Mouse (Mus musculus) bone marrow, adult 2 months (tissue): ENCODE measurements around the gene Olfr1326-ps1. TPM values are rescaled to one million over a fixed set of nuclear protein-coding genes. Genes with fewer than 3 reads are reported as not detected.

ENCODE experiments used
- H3K27ac ChIP-seq: fragments of 200-500 bp; 2 replicates; pipeline ENCODE4 v1.5.1; 2012; ENCODE audit warnings: low read depth, mild to moderate bottlenecking, control low read depth, inconsistent platforms, low read length; ENCODE audit not compliant: control insufficient read depth, poor library complexity, insufficient read depth
- H3K4me1 ChIP-seq: fragments of 200-500 bp; 2 replicates; pipeline ENCODE4 v1.6.1; 2011; ENCODE audit warnings: low read length; ENCODE audit not compliant: control insufficient read depth, insufficient read depth
- H3K4me3 ChIP-seq: fragments of 200-500 bp; replicated peaks from 2 replicates; pipeline ENCODE3; 2011; ENCODE audit warnings: mild to moderate bottlenecking, low read depth, low read length, control low read depth; ENCODE audit not compliant: control insufficient read depth
- CTCF ChIP-seq: fragments of 200-500 bp; IDR thresholded peaks from 2 replicates; pipeline ENCODE4 v1.5.1; 2011; ENCODE audit warnings: low read length, control low read depth; ENCODE audit not compliant: control insufficient read depth, insufficient read depth
- POLR2A ChIP-seq: fragments of 200-500 bp; IDR thresholded peaks from 2 replicates; pipeline ENCODE4 v1.6.1; 2011; ENCODE audit warnings: low read depth, mild to moderate bottlenecking, control low read depth, low read length, borderline replicate concordance; ENCODE audit not compliant: control insufficient read depth
- WGBS: fragments of 180-500 bp; shearing (Covaris S2); methylation state at CpG from one replicate; pipeline ENCODE4 v1.1.7; 2018; 5-methylcytosine and 5-hydroxymethylcytosine counted together
- polyA plus RNA-seq: library from polyadenylated mRNA; stranded (reverse); fragments of >200 nt; gene quantifications from 2 replicates; pipeline ENCODE4 v1.2.4, GENCODE M21; 2011; ENCODE audit warnings: low replicate concordance; ENCODE audit not compliant: missing spikeins, insufficient read depth, insufficient read length

Gene Olfr1326-ps1
- polyA plus RNA-seq: not detected in 2 replicates

GRCm38 (mm10) chrX:74574788-74575187 lies at the start of gene Olfr1326-ps1:
Gene Olfr1326-ps1 (minus strand): TSS chrX:74574888.
- Histone ChIP-seq H3K27ac (no peak within 1 kb of the TSS), H3K4me3 (no peak within 1 kb of the TSS), H3K4me1 (no peaks in the 10 kb centered on the region)
- TF ChIP-seq CTCF: no peak
- TF ChIP-seq POLR2A: no peak

- TF ChIP-seq CTCF (no peak), POLR2A (no peak)
These were observed 17.7 kb upstream of the Olfr1326-ps1 start, which contains the start of gene Olfr1325 for GRCm38 (mm10) chrX:74592379-74592778. Gene Olfr1325 (plus strand): TSS chrX:74592679.

More at GRCm38 (mm10) chrX:74592379-74592778, 17.7 kb upstream of the Olfr1326-ps1 start, which contains the start of gene Olfr1325:
- Histone ChIP-seq H3K4me3 (no peak within 1 kb of the TSS), H3K4me1 (no peaks in the 10 kb centered on the region), H3K27ac (no peak within 1 kb of the TSS)
- 79% methylated on average over 2 of the region's 2 CpGs for WGBS

Other genes with a start within 250 kb of the Olfr1326-ps1 start
- 3.6 TPM in 2 replicates for gene Plxna3, start 245.8 kb downstream of the Olfr1326-ps1 start, polyA plus RNA-seq
- 39.5 and 58.6 TPM in 2 replicates for gene Lage3, start 221.3 kb downstream of the Olfr1326-ps1 start, polyA plus RNA-seq
- gene Ubl4a, start 201.7 kb downstream of the Olfr1326-ps1 start, polyA plus RNA-seq: 27.2 and 35.6 TPM in 2 replicates
- 2.7 TPM in 2 replicates for gene Slc10a3, start 201.5 kb downstream of the Olfr1326-ps1 start, polyA plus RNA-seq
- gene Fam3a, start 181.6 kb downstream of the Olfr1326-ps1 start, polyA plus RNA-seq: 3.6 and 9.1 TPM in 2 replicates
- gene Ikbkg, start 181.6 kb downstream of the Olfr1326-ps1 start, polyA plus RNA-seq: 11.6 and 11.7 TPM in 2 replicates
- 20.9 and 33.4 TPM in 2 replicates for gene G6pdx, start 145.7 kb downstream of the Olfr1326-ps1 start, polyA plus RNA-seq
- not detected in 2 replicates for gene Gm6880, start 93.5 kb downstream of the Olfr1326-ps1 start, polyA plus RNA-seq
- not detected in 2 replicates for gene Olfr1325, start 17.8 kb upstream of the Olfr1326-ps1 start, polyA plus RNA-seq
- not detected in 2 replicates for gene Gm5640, start 70.7 kb upstream of the Olfr1326-ps1 start, polyA plus RNA-seq
- gene Gm6890, start 166.0 kb upstream of the Olfr1326-ps1 start, polyA plus RNA-seq: not detected in 2 replicates